Mouse (Mus musculus) T-helper 2 cell (primary cell): ENCODE data around the gene Fam161a.

ENCODE experiments used
- in situ Hi-C: fragments of 300-600 bp; cut with MboI, MseI; formaldehyde crosslinking; loops from one replicate; pipeline ENCODE4 v1.15.1; 2025; ENCODE audit warnings: high pct_unique_total_duplicates

Fam161a gene

DNA sequence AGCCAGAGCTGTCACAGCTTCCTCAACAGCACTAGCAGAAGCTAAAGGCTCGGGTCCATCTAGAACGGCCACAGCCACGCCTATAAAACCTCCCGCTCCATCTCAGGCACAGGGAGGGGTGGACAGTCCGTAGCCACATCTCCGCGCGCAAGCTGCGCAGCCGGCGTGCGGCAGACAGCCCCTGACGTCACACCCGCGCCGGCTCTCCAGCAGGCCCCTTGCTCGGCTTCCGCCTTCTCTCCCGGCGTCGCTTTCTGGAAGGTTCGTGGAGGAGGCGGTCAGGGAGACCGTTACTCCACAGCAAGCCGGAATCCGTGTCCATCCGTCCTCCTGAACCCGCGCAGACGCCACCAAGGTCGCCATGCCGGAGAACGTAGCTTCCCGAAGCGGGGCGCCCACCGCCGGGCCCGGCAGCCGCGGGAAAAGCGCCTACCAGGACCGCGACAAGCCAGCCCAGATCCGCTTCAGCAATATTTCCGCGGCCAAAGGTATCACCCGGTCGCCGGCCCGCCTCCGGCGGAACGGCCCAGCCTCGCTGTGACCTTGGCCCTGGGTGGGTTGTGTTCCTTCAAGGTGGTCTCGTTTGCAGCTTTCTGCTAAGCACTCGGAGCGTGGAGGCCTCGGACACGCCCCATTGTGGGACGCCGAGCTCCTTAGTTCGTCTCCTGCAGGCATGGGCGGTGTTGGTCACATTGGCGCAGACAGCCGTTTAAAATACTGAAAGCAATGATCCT lies 16.8 kb upstream of the Fam161a start, which contains the start of gene Cct4:
TSS of gene Cct4 (plus strand) at position 127 of the 734 bp plus-strand sequence.
- in situ Hi-C loops, result no loop called here

DNA sequence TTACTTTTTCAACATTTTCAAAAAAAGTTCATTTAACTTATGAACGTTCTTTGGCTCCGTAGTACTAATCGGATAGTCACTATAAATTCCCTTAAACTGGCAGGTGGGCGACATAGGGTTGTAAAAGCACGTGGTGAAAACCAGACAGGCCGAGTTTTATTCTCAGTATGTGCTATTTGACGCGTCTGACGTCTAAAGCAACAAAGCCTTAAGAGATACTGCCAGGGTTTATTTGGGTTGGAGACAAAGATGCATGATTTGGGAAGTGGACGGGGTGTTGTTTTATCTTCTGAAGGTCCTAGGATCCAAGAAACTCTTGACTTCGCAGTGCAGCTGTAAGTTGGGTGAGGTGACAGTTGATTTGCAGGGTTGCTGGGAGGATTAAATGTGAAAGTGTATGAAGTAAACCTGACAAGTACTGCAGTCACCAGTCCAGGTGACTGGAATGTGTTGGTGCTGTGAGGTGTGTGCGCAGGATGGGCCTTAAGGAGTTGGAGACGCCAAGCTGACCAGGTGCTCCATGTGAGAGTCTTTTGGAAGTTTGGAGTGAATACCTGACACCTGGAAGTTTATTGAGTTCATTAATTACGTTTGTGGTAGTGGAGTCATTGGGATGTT lies 16.0 kb upstream of the Fam161a start:
- in situ Hi-C loops, result no loop called here

DNA sequence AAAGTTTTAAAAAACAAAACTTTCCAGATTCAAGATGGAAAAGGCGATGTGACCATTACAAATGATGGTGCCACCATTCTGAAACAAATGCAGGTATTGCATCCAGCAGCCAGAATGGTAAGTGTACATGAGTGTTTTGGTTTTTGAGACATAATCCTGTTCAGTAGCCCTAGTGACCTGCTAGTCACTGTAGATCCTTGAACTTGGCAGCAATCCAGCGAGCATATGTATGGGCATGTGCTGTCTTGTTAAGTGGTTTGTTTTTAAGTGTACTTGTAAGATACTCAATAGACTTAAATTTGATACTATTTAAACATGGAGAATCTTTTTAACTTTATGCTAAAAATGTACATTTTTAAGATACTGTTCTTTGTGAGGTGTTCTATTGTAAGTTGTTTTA lies 13.1 kb upstream of the Fam161a start:
- in situ Hi-C loops, result no loop called here

DNA sequence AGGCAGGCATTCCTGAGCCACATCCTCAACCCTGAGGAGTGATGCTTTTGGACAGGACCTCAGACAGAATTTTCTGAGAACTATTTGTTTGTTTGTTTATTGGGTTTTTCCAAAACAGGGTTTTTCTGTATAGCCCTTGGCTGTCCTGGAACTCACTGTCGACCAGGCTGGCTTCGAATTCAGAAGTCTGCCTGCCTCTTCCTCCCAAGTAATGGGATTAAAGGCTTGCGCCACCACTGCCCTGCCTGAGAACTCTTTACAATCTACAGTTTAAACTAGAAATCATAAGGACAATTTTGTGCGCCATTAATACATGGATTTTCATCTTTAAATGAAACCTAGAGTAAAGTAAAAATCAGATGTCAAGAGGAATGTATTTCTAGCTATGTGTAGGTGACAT lies 11.9 kb upstream of the Fam161a start:
- in situ Hi-C loops, result loop anchor here (5.0 kb wide), 1 partner anchor 292 kb away; no protein-coding TSS in a partner anchor

- in situ Hi-C loops, result loop anchor here (5.0 kb wide), 1 partner anchor 289 kb away; no protein-coding TSS in a partner anchor
Observed at GRCm38 (mm10) chr11:22998308-22998707, 9.0 kb upstream of the Fam161a start.

DNA sequence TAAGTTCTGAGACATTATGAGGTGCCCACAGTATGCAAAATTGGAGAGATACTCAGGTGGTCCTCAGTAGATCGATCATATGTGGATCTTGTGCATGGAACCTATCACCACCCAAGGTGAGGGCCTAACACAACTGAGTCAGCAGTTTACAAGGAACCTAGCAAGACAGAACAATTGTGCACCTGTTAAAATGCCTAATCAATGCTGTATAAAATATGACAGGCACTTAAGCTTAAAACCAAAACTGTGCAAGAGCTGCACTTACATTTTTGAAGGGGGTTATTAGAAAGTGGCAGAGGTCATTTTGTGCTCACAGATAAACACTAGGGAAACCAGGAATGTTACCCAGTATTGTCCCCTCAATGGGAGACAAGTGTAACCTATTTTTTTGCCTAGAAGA lies 2.1 kb upstream of the Fam161a start:
- in situ Hi-C loops, result loop anchor here (5.0 kb wide), 1 partner anchor 492 kb away; the partner anchor contains the start of gene Ahsa2

DNA sequence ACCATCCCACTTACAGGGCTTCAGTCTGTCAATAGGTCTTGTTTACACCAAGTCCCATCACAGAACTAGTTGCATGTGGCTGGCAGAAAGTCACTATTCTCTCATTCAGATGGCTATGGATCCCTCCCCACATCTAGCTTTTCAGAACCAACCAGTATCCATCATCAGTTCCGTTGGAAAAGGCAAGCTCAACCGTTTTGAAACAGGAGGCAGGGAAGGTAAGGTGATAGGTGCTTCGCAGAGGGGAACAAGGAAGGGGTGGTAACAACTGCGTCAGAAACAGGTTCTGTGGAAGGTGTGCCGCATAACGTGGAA lies 208 bp upstream of the Fam161a start:
- in situ Hi-C loops, result loop anchor here (5.0 kb wide), 1 partner anchor 490 kb away; the partner anchor contains the start of gene Ahsa2

- in situ Hi-C loops, result loop anchor here (5.0 kb wide), 1 partner anchor 489 kb away; the partner anchor contains the start of gene Ahsa2
Observed at GRCm38 (mm10) chr11:23008181-23008823, 971 bp downstream of the Fam161a start.

GRCm38 (mm10) chr11:23008824-23009200 lies 1.5 kb downstream of the Fam161a start:
- in situ Hi-C loops, result loop anchor here (5.0 kb wide), 1 partner anchor 488 kb away; the partner anchor contains the start of gene Ahsa2

DNA sequence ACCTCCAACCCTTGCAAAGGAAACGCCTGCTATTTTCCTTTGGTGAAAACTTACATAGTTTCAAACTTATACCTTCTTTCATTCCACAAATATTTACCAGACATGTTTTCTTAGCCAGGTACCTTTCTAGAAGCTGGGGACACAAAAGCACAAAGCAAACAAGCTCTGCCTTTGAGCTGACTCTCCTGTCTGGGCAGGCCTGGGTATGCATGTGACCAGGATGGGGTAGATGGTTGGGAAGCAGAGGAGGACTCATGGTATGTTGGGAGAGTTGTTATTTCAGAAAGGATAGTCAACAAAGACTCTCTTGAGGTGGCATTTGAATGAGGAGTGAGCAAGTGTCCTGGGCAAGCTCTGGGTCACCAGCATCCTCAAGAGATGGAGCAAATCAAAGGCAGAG lies 5.8 kb downstream of the Fam161a start:
- in situ Hi-C loops, result loop anchor here (5.0 to 10.0 kb wide), 2 partner anchors 52 to 259 kb away; no protein-coding TSS in a partner anchor

- in situ Hi-C loops, result loop anchor here (5.0 to 10.0 kb wide), 2 partner anchors 51 to 259 kb away; no protein-coding TSS in a partner anchor
Observed at GRCm38 (mm10) chr11:23013580-23014294, 6.4 kb downstream of the Fam161a start.

GRCm38 (mm10) chr11:23014996-23015395 lies 7.7 kb downstream of the Fam161a start:
- in situ Hi-C loops, result loop anchor here (5.0 to 10.0 kb wide), 3 partner anchors 50 to 257 kb away; no protein-coding TSS in a partner anchor

DNA sequence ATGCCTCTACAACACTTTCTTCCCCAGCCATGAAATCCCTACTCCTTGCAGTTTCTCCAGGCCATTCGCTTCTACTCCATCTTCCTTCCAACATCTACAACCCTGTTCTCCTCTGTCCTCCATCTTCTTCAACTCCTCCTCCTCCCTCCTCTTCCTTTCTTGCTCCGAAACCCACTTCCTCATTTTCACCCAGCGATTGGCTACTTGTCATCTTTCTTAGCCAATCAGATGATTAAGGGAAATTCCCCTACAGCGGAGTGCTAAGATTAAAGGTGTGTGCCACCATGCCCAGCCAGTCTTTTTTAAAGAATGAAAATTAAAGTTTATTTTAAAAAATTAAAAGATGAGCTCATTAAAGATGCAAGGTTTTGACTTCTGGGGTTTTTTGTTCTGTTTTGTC lies 10.6 kb downstream of the Fam161a start:
- in situ Hi-C loops, result loop anchor here (5.0 to 10.0 kb wide), 2 partner anchors 47 to 64 kb away; no protein-coding TSS in a partner anchor

GRCm38 (mm10) chr11:23020116-23020770 lies 12.9 kb downstream of the Fam161a start:
- in situ Hi-C loops, result no loop called here

- in situ Hi-C loops, result no loop called here
Observed at GRCm38 (mm10) chr11:23020841-23021240, 13.5 kb downstream of the Fam161a start.

DNA sequence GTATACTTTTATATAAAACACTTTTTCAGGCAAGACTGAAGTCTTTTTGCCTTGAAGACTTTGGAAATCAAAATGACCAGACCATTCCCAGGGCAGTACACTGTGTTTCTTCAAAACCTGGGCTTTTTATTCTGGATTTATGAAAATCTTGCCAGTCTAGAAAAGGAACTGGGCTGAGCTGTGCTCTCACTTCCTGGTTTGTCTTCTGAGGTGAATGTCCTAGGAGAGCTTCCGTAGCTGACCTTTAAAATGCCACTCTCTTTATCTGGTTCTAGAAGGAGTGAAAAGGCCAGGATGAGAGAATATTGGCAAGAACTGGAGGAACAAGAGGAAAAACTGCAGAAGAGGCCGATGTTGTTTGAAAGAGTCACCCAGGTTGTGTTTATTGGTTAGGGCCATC lies 15.8 kb downstream of the Fam161a start:
- in situ Hi-C loops, result no loop called here

- in situ Hi-C loops, result no loop called here
Observed at GRCm38 (mm10) chr11:23024169-23024568, 16.8 kb downstream of the Fam161a start.

- in situ Hi-C loops, result no loop called here
Observed at GRCm38 (mm10) chr11:23028957-23029356, 21.6 kb downstream of the Fam161a start.

- in situ Hi-C loops, result no loop called here
Observed at GRCm38 (mm10) chr11:23029399-23029798, 22.1 kb downstream of the Fam161a start.

DNA sequence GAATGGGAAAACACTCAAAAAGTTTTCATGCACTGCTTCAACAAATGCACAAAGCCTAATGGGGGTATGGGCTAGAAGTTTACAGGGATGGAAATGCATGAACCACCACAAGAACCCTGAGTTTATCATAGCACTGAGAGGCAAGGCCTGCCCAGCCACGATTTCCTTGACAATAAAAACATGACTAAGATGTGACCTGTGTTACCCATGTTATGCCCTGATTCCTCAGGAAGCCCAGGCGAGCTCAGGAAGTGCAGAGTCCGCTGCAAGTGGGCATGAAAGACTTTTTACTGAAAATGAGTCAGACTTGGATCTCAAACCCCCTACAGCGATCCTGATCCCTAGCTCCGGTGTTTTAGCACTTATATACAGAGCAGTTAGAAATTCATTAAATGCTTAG lies 39.9 kb downstream of the Fam161a start:
- in situ Hi-C loops, result no loop called here
